Mouse (Mus musculus) MEL (cell line): ENCODE results near the gene Emsy. TPM values are rescaled to one million over a fixed set of nuclear protein-coding genes. Genes with fewer than 3 reads are reported as not detected.

ENCODE experiments used
- DNase-seq: peaks from one replicate; pipeline ENCODE4 v3.0.0; 2011; ENCODE audit warnings: low read depth, low spot score
- H3K27ac ChIP-seq: 2 replicates; pipeline ENCODE4 v1.5.1; 2012; ENCODE audit warnings: low read depth, mild to moderate bottlenecking, control low read depth, low read length, moderate library complexity; ENCODE audit not compliant: control insufficient read depth
- H3K27me3 ChIP-seq, 2 experiments: fragments of 150-350 bp in 1 of 2; sonication (generic) in 1 of 2; 2 replicates each; pipeline ENCODE4 v1.6.1; 2012; ENCODE audit warnings: low read length in 2 of 2, mild to moderate bottlenecking in 2 of 2, improper control_type of control experiment in 1 of 2, moderate library complexity in 1 of 2; ENCODE audit not compliant: insufficient read depth in 2 of 2, control insufficient read depth in 1 of 2
- H3K36me3 ChIP-seq, 2 experiments: 2 replicates each; pipeline ENCODE4 v1.6.1; 2012 to 2014; ENCODE audit warnings: low read length in 2 of 2, improper control_type of control experiment in 1 of 2, inconsistent platforms in 1 of 2, mild to moderate bottlenecking in 1 of 2; ENCODE audit not compliant: insufficient read depth in 2 of 2, control insufficient read depth in 1 of 2
- H3K4me1 ChIP-seq, 2 experiments: fragments of 150-350 bp in 1 of 2; sonication (generic) in 1 of 2; 2 replicates each; pipeline ENCODE4 v1.6.1; 2012; ENCODE audit warnings: low read length in 2 of 2, improper control_type of control experiment in 1 of 2, mild to moderate bottlenecking in 1 of 2; ENCODE audit not compliant: insufficient read depth in 2 of 2, control insufficient read depth in 1 of 2
- H3K4me3 ChIP-seq, 2 experiments: fragments of 150-350 bp in 1 of 2; sonication (generic) in 1 of 2; 2 replicates each; pipeline ENCODE4 v1.5.1; 2012; ENCODE audit warnings: low read depth in 2 of 2, low read length in 2 of 2, mild to moderate bottlenecking in 2 of 2, moderate library complexity in 2 of 2, control low read depth in 1 of 2, improper control_type of control experiment in 1 of 2; ENCODE audit not compliant: control insufficient read depth in 1 of 2, insufficient read depth in 1 of 2
- H3K79me2 ChIP-seq: 2 replicates; pipeline ENCODE4 v1.6.1; 2012; ENCODE audit warnings: mild to moderate bottlenecking, low read length, moderate library complexity; ENCODE audit not compliant: control insufficient read depth, poor library complexity, insufficient read depth
- H3K9ac ChIP-seq: 2 replicates; pipeline ENCODE4 v1.6.1; 2012; ENCODE audit warnings: low read depth, mild to moderate bottlenecking, control low read depth, low read length, moderate library complexity; ENCODE audit not compliant: control insufficient read depth, poor library complexity, severe bottlenecking
- H3K9me3 ChIP-seq: fragments of 150-350 bp; sonication (generic); replicated peaks from 2 replicates; pipeline ENCODE4 v1.6.1; 2012; ENCODE audit warnings: mild to moderate bottlenecking, low read length, improper control_type of control experiment, moderate library complexity; ENCODE audit not compliant: insufficient read depth
- BHLHE40 ChIP-seq: IDR thresholded peaks from 2 replicates; pipeline ENCODE4 v1.6.1; 2012; ENCODE audit warnings: low read depth, mild to moderate bottlenecking, inconsistent platforms, low read length, improper control_type of control experiment, borderline replicate concordance
- CHD2 ChIP-seq: IDR thresholded peaks from 2 replicates; pipeline ENCODE4 v1.6.1; 2011; ENCODE audit warnings: low read length, improper control_type of control experiment
- CTCF ChIP-seq, 3 experiments: IDR thresholded peaks in 2 of 3; conservative IDR thresholded peaks in 1 of 3; 2 replicates each; pipeline ENCODE4 v1.5.1; 2011 to 2012; ENCODE audit warnings: low read length in 3 of 3, low read depth in 2 of 3, mild to moderate bottlenecking in 2 of 3, improper control_type of control experiment in 1 of 3, inconsistent platforms in 1 of 3, mixed read lengths in 1 of 3, moderate library complexity in 1 of 3; ENCODE audit not compliant: control insufficient read depth in 1 of 3, insufficient read depth in 1 of 3, poor library complexity in 1 of 3, severe bottlenecking in 1 of 3
- ETS1 ChIP-seq: IDR thresholded peaks from 2 replicates; pipeline ENCODE4 v1.6.1; 2012; ENCODE audit warnings: low read depth, mild to moderate bottlenecking, inconsistent platforms, low read length, improper control_type of control experiment, moderate library complexity
- MAFK ChIP-seq: IDR thresholded peaks from 2 replicates; pipeline ENCODE4 v1.6.1; 2011; ENCODE audit warnings: low read depth, mild to moderate bottlenecking, low read length, improper control_type of control experiment, borderline replicate concordance
- MAX ChIP-seq: IDR thresholded peaks from 2 replicates; pipeline ENCODE4 v1.6.1; 2011; ENCODE audit warnings: low read length, improper control_type of control experiment
- MAZ ChIP-seq: IDR thresholded peaks from 2 replicates; pipeline ENCODE4 v1.6.1; 2012; ENCODE audit warnings: low read depth, mild to moderate bottlenecking, inconsistent platforms, low read length, improper control_type of control experiment
- MYB ChIP-seq: IDR thresholded peaks from 2 replicates; pipeline ENCODE4 v1.6.1; 2011; ENCODE audit warnings: mild to moderate bottlenecking, low read depth, low read length, improper control_type of control experiment
- MYC ChIP-seq: IDR thresholded peaks from 2 replicates; pipeline ENCODE4 v1.6.1; 2011; ENCODE audit warnings: low read depth, mild to moderate bottlenecking, low read length, improper control_type of control experiment, moderate library complexity
- NELFE ChIP-seq: IDR thresholded peaks from 2 replicates; pipeline ENCODE4 v1.6.1; 2011; ENCODE audit warnings: low read depth, low read length, improper control_type of control experiment
- POLR2A ChIP-seq, 2 experiments: IDR thresholded peaks; 2 replicates each; pipeline ENCODE4 v1.6.1; 2011 to 2012; ENCODE audit warnings: low read length in 2 of 2, mild to moderate bottlenecking in 2 of 2, control low read depth in 1 of 2, improper control_type of control experiment in 1 of 2, low read depth in 1 of 2, moderate library complexity in 1 of 2; ENCODE audit not compliant: control insufficient read depth in 1 of 2, insufficient read depth in 1 of 2, poor library complexity in 1 of 2
- POLR2AphosphoS2 ChIP-seq: IDR thresholded peaks from 2 replicates; pipeline ENCODE4 v1.6.1; 2011; ENCODE audit warnings: low read length, improper control_type of control experiment
- RAD21 ChIP-seq: IDR thresholded peaks from 2 replicates; pipeline ENCODE4 v1.6.1; 2011; ENCODE audit warnings: mild to moderate bottlenecking, low read depth, low read length, improper control_type of control experiment
- TAL1 ChIP-seq: IDR thresholded peaks from 2 replicates; pipeline ENCODE4 v1.6.1; 2012; ENCODE audit warnings: mild to moderate bottlenecking, inconsistent platforms, low read length, moderate library complexity, mixed read lengths
- TBP ChIP-seq: IDR thresholded peaks from 2 replicates; pipeline ENCODE4 v1.8.0; 2011; ENCODE audit warnings: low read depth, low read length, improper control_type of control experiment
- TCF12 ChIP-seq: IDR thresholded peaks from 2 replicates; pipeline ENCODE4 v1.6.1; 2014; ENCODE audit warnings: low read depth, mild to moderate bottlenecking, inconsistent platforms, low read length, improper control_type of control experiment, moderate library complexity
- UBTF ChIP-seq: IDR thresholded peaks from 2 replicates; pipeline ENCODE4 v1.6.1; 2012; ENCODE audit warnings: low read depth, mild to moderate bottlenecking, inconsistent platforms, low read length, improper control_type of control experiment, moderate library complexity, borderline replicate concordance; ENCODE audit not compliant: insufficient read depth
- USF2 ChIP-seq, 2 experiments: IDR thresholded peaks; 2 replicates each; pipeline ENCODE4 v1.6.1; 2011 to 2012; ENCODE audit warnings: improper control_type of control experiment in 2 of 2, low read length in 2 of 2, borderline replicate concordance in 1 of 2, inconsistent platforms in 1 of 2, low read depth in 1 of 2, mild to moderate bottlenecking in 1 of 2; ENCODE audit not compliant: insufficient read depth in 1 of 2
- polyA plus RNA-seq, 2 experiments: library from polyadenylated mRNA; stranded (reverse) in 1 of 2; unstranded in 1 of 2; fragments of >175 nt in 1 of 2; fragments of >200 nt in 1 of 2; gene quantifications; 2 replicates each; pipeline versions ENCODE4 v1.2.1 to v1.2.4; 2012; ENCODE audit warnings: low replicate concordance in 2 of 2, low read depth in 1 of 2; ENCODE audit not compliant: insufficient read length in 2 of 2, insufficient read depth in 1 of 2, missing spikeins in 1 of 2
- total RNA-seq: library from RNA; depleted of rRNA; stranded (reverse); fragments of 300-350 nt; gene quantifications from 2 replicates; pipeline ENCODE4 v1.2.3, GENCODE M21; 2012

Gene Emsy
- total and polyA plus RNA-seq, 3 experiments = 10.2 to 24.1 TPM; not detected in 1

DNA sequence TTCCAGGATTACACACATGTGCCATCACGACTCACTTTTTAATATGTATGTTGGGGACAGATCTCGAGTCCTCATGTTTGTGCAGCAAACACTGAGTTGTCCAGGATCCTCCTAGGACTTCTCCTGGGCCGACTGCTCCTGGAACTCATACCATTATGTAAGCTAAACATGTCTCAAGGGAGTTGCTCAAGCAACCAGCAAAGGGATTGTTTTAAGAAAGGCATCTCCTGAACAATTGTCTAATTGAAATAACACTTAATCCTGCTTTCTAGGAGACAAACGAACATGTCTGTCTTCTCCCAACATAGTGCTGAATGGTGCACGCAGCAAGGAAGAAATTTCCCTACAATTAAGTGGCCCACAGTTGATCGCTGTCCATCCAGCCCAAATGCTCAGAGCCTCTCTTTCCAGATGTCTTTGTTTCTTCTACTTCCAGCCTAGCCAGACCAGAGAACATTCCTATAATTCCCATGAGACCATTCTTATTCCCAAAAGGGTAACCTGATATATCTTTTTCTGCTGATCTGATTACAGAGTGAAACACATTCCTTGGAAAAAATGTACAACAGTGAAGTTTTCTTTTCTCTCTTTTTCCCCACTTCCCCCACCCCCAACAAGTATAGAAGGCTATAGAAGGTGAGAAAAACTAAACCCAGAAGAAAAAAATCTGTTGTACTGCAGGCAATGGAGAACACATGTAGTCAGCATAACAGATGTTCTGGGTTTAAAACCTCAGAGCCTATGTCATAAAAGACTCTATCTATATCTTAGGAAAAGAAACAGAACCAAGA is 11.6 kb upstream of the Emsy start:
- no peak for DNase-seq
- H3K27me3 ChIP-seq = no peaks in the 10 kb centered on the region
- H3K9me3 ChIP-seq = no peaks in the 10 kb centered on the region
- TF ChIP-seq NELFE (no peak), MYB (no peak), POLR2AphosphoS2 (no peak), RAD21 (no peak), ETS1 (no peak)
- no peak overlapping the region for H3K27ac ChIP-seq
- no peak overlapping the region for H3K4me3 ChIP-seq
- H3K79me2 ChIP-seq = no peaks in the 10 kb centered on the region
- peaks cover 5 to 14% of the 10 kb centered on the region in 2 experiments for H3K4me1 ChIP-seq
- H3K9ac ChIP-seq = no peak overlapping the region
- H3K36me3 ChIP-seq = peaks cover 0 to 9% of the 10 kb centered on the region in 2 experiments; a peak in 2 of 4 replicates

DNA sequence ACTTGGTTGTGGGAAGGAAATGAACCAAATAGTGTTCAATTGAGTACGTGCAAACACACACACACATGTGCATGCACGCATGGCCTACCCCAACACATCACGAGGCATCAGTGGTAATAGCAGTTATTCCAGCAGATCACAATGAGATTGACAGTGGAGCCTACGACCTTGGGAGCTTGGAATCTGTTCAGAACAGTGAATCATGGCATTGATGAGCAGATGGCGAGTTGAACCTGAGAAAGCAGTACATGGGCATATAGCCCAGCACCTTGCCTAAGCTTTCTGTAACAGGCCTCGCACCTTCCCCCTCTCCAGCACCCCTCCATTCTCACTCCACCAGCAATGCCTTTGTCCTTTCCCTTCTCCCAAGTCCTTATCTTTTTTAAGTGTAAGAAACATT is 9.1 kb upstream of the Emsy start:
- Histone ChIP-seq H3K27me3 (no peaks in the 10 kb centered on the region), H3K27ac (no peak overlapping the region), H3K4me1 (peaks cover 5 to 9% of the 10 kb centered on the region in 2 experiments), H3K79me2 (no peaks in the 10 kb centered on the region), H3K9me3 (no peaks in the 10 kb centered on the region), H3K9ac (no peak overlapping the region), H3K36me3 (peaks cover 0 to 9% of the 10 kb centered on the region in 2 experiments; a peak in 2 of 4 replicates), H3K4me3 (no peak overlapping the region)
- no peak for DNase-seq
- TF ChIP-seq POLR2A (IDR thresholded peaks at IDR 0.05; ENCODE audit: control insufficient read depth in 1 of 2, insufficient read depth in 1 of 2, low read depth in 1 of 2, low read length in 2 of 2, poor library complexity in 1 of 2) (no peak), TBP (no peak), MAFK (no peak), BHLHE40 (no peak), CHD2 (no peak), USF2 (IDR thresholded peaks at IDR 0.05; ENCODE audit: borderline replicate concordance in 1 of 2, insufficient read depth in 1 of 2, low read depth in 1 of 2, low read length in 2 of 2) (no peak), UBTF (no peak), TCF12 (no peak), TAL1 (no peak), MYC (no peak), MAZ (no peak), CTCF (IDR thresholded peaks at IDR 0.05 in 2 of 3, conservative IDR thresholded peaks at IDR 0.05 in 1 of 3; ENCODE audit: control insufficient read depth in 1 of 3, insufficient read depth in 1 of 3, low read depth in 2 of 3, low read length in 3 of 3, poor library complexity in 1 of 3, severe bottlenecking in 1 of 3) (no peak), NELFE (no peak), MAX (no peak)
